Mouse (Mus musculus) brain, embryonic 14.5 days (tissue): ENCODE data around the gene Sp8. TPM values are rescaled to one million over a fixed set of nuclear protein-coding genes. Genes with fewer than 3 reads are reported as not detected.

Source experiments
- DNase-seq: peaks from one replicate; pipeline ENCODE4 v3.0.0-alpha.2; 2011; ENCODE audit warnings: low read depth
- CTCF ChIP-seq: fragments of 200-500 bp; IDR thresholded peaks from 2 replicates; pipeline ENCODE4 v1.5.1; 2012; ENCODE audit warnings: inconsistent platforms, mild to moderate bottlenecking, moderate library complexity, borderline replicate concordance; ENCODE audit not compliant: insufficient read depth, insufficient read length; ENCODE audit errors: extremely low read depth
- POLR2A ChIP-seq: fragments of 200-500 bp; IDR thresholded peaks from 2 replicates; pipeline ENCODE4 v1.6.1; 2012; ENCODE audit warnings: mild to moderate bottlenecking, inconsistent platforms, borderline replicate concordance; ENCODE audit not compliant: poor library complexity, insufficient read depth, insufficient read length, severe bottlenecking; ENCODE audit errors: extremely low read depth
- polyA plus RNA-seq: library from polyadenylated mRNA; depleted of rRNA; stranded (reverse); fragments of >200 nt; gene quantifications from 2 replicates; pipeline ENCODE4 v1.2.3, GENCODE M21; 2012; rRNA removed

Gene Sp8
- 7.5 and 10.7 TPM in 2 replicates for polyA plus RNA-seq

DNA sequence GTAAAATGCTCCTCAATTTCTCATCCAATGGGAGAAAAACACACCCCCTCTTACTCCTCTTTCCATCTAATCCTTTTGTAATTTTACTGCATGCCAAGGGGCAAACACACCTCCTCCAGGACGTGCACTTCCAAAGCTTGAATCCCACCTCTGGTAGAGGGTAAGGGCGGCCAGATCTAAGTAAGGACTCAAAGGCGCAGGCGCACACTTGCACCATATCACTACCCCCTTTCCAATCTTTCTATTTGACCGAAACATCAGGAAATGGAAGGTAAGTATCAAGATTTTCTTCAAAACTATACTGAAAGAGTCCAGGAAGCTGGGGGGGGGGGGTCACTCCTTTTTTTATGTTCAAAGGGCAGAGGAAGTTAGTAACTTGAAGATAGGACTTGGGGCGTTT is at the start of gene Sp8:
TSS of gene Sp8 (plus strand) at position 109 of the 400 bp plus-strand sequence.
- peak; percentile 56 for DNase-seq

DNA sequence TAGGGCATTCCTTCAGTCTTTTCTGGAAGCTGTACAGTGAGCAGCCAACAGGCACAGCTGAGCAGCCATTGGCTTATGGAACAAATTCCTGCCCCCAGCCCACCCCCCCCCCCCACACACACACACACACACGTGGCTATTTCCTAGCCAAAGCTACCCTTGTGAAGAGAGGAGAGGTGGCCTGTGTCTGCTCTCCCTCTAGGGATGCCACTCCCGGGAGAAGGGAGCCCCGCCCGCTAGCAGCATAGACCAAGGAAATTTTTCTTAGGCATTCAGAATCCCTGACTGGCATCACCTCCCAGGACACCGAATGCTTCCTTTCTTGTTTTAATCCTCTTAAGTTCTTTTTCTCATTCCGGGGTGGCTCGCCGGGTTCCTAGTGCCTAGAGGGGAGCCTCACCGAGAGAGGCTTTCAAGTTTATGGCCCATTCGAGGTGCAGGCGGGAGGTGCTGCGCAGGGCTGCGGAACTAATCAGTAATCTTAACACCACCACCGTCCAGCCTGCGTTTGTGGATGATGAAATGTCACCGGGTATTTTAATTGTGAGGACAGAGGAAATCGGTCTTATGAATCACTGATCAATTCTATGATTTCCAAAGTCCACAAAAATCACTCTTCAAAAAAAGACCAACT is 34.7 kb upstream of the Sp8 start:
- TF ChIP-seq CTCF: no peak
- TF ChIP-seq POLR2A: no peak
- peak; percentile 61 for DNase-seq

More for the DNA sequence above, at the start of gene Sp8:
- TF ChIP-seq CTCF (no peak), POLR2A (no peak)

DNA sequence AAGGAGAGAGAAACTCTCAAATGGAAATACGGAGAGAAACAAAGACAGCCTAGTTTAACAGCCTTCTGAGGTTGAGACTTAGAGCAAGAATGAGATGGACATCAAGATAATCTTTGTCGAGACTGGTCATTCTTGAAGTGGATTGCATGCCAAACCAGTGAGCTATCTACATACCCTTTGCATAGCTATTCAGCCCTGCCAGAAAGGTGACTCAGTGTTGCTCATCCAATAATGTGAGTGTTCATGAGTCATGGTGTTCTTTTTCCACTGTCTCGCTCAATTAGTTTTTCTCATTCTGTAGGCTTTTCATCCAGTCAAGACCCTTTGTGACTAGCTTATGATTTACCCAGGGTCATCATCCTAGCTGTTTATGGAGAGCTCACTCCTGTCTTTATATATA is 31.6 kb upstream of the Sp8 start:
- DNase-seq: no peak
- TF ChIP-seq CTCF (no peak), POLR2A (no peak)

DNA sequence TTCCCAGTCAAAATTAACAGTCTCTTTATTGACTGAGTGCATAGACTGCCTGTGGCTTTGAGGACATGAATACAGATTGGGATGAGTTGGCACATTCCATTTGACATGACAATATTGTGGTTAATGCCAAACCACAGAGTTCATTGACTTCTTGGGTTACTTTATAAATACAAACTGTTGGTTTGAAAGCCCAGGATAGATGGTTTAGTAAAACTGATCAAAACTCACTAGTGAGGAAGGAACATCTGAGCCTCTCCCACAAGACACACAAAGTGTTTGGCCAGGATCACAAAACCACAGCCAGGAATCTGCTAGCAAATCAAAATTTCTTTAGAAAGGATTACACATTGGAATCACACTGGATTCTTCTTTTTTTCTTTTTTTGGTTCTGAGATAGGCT is 30.0 kb upstream of the Sp8 start:
- no peak for TF ChIP-seq CTCF
- no peak for TF ChIP-seq POLR2A

DNA sequence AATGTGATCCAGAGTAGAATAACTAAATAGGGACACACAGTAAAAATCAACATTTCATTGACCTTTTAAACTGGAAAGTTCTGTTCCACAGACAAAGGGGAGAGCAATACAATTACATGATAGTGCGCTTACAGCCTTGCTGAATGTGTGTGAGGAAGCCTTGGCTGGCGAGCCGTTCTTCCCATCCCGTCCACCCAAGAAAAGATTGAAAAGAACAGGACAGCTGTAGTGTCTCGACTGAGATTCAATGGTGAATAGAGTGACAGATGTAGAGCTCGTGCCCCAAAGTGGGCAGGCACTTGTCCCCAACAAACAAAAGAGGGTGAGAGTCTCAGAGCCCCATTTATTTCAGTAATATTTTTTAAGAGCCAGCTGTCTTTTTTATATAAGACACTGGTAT is 16.2 kb upstream of the Sp8 start:
- DNase-seq: no peak
- no peak for TF ChIP-seq CTCF
- TF ChIP-seq POLR2A: no peak

More for the DNA sequence above, 30.0 kb upstream of the Sp8 start:
- no peak for DNase-seq

DNA sequence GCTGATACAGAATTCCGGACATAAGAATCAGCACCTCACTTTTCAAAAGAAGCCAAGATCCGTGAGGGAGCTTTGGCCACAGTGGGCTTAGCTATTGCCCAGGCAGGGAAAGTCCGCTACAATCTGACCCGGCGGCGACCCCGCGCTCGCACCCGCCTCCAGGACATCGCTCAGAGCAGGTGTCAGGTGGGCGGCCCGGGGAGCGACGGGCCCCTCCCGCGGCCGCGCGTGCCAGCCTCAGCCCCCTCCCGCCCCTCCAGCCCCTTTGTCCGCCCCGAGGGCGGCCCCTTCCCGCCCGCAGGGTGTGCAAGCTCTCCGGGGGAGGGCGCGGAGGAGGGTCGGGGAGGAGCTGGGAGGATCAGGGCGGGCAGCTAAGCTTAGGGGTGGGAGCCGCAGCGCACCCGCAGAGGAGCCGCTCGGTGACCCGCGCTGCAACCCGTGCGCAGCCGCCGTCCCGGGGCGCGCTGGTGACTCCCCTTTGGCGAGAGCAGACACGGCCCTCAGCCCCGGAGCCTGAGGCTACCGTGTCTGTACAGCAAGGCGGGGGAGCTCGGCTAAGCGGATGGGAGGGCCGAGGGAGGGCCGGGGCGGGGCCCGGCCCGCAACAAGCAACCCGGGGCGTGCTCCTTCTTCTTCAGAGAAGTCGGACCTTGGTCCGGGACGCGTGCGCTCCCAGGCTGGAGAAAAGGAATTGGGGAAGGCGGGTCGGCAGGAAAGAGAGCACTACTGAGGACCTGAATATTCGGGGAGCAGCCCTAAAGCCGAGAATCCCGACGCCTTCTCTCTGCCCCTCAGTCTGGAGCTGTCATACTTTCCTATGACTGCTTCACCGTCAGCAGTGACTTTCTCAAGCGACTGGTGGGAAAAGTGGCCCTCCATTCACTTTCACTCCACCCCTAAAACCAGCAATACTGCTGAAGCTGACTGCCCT is 9.5 kb upstream of the Sp8 start:
- TF ChIP-seq POLR2A (no peak), CTCF (no peak)
- DNase-seq: peak; percentile 71

DNA sequence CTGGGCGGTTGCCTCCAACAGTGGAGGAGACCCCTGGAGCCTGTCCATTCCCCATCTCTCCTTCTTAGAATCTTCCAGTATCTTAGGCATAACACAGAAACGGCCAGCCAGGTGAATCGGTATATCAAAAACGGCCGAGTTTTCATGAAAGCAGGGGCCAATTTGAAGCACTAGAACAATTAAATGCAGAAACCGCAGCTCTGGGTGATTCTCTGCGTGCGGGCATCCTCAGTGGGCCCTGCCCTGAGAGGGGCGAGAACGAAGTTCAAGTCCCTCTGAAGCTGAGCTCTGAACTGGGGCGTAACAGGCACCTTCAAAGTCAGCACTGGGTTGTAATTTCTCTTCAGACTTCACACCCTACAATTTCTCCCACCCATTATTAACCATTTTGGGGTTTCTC is 8.8 kb upstream of the Sp8 start:
- TF ChIP-seq POLR2A (no peak), CTCF (no peak)
- DNase-seq: no peak

DNA sequence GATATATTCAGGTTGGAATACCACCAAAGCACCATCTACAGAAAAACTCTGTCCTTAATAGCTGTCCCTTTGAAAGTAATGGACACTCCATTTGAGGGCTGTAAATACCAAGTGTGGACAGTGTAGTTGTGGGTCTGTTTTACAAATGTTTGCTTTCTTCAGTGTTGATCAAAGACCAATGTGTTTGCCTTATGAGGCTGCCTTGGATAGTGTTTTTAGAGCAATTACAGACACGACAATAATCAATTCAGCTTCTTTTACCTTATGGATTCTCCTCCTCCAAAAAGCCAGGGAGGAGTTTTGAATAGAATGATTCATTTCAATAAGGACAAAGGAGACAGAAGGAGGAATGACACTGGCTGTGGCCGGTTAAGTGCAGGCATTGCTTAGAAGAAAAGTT is 7.9 kb upstream of the Sp8 start:
- TF ChIP-seq POLR2A (no peak), CTCF (no peak)

DNA sequence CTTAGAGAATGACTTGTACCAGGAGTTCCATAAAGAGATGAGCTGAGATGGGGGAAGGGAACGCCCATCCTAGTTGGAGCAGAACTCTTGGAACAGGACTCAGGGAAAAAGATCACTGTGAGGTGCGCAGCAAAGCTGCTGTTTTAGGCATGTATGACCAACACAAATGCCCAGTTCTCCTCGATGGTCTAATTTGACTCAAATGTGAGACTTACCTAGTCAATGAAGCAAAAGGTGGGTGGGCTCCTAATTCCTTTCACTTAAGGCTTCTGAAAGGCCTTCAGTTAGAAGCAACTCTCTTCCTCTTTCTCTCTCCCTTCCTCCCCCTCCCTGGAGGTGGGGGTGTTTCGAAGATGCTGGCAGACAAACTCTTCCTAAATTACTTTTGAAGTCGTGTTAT is 6.7 kb upstream of the Sp8 start:
- peak; percentile 18 for DNase-seq
- TF ChIP-seq POLR2A (no peak), CTCF (no peak)

More for the DNA sequence above, 7.9 kb upstream of the Sp8 start:
- DNase-seq: peak; percentile 11

DNA sequence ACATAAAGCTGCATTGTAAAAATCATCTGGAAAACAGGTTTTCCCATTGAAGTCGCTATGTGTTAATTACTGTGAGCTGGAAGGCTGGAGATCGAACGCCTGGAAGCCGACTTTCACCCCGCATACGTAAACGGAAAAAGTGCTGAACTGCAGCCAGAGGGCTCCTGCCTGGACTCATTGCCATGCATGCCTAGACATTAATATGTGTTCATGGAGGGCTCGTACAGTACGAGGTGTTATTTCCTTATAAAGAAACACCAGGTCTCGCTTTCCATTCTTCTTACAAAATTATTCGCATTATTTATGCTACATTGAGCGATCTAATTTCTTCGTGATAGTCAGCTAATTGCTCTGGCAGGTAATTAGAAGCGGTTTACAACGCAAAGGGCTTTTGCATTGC is 5.8 kb upstream of the Sp8 start:
- TF ChIP-seq CTCF (no peak), POLR2A (no peak)
- peak; percentile 94 for DNase-seq

DNA sequence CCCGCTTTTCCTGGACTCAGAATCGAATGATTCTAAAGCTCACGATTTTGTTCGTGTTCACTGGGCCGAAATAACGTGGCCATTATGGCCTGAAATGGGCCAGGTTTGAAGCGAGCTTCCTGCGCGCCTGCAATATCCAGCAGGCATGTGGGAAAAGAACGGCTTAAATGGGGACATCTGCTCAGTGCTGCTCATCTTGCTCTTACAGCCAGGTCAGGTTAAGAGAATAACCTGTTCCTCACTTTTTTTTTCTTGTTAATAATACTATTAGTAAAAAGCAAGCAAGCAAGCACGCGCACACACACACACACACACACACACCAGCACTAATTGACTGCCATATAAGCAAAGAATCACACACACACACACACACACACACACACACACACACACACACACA is 5.3 kb upstream of the Sp8 start:
- DNase-seq: peak; percentile 93
- TF ChIP-seq CTCF (no peak), POLR2A (no peak)

DNA sequence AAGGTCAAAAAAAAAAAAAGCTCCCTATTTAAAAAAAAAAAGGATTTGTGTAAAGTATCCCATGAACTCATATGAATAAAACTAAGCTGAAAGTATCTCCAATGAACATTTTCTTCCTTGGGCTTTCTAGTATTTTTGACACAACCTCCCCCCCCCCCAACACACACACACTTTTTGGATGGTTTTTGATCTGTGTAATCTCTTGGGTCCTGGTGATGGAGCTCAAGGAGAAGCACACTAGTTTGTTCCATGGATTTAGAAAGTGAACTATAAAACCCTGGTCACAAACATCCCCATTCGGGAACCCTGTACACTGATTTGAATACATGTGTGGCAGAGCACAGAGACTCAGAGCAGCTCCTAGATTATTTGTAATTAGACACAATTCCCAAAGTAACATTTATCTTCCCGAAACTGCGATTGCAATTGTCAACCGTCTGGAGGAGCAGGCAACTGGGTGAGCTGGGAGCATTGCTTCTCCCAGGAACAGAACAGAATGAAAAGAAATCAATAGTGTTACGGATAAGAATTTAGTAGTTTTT is 4.7 kb upstream of the Sp8 start:
- TF ChIP-seq POLR2A (no peak), CTCF (no peak)
- no peak for DNase-seq
